Mouse (Mus musculus) hindbrain, embryonic 16.5 days (tissue): ENCODE measurements around the gene Krt24. TPM values are rescaled to one million over a fixed set of nuclear protein-coding genes. Genes with fewer than 3 reads are reported as not detected.

ENCODE experiments used
- ATAC-seq: fragments of 200-750 bp; cut with Nextera tagmentation; 2 replicates; pipeline ENCODE4 v1.8.0; 2017; ENCODE audit warnings: moderate TSS enrichment, moderate library complexity
- H3K27ac ChIP-seq: fragments of 300-500 bp; sonication (generic); 2 replicates; pipeline ENCODE4 v1.5.1; 2014; ENCODE audit warnings: low read depth, mild to moderate bottlenecking, control low read depth, low read length, moderate library complexity
- H3K27me3 ChIP-seq: fragments of 300-500 bp; sonication (generic); replicated peaks from 2 replicates; pipeline ENCODE4 v1.6.1; 2014; ENCODE audit warnings: low read length; ENCODE audit not compliant: control insufficient read depth, insufficient read depth
- H3K36me3 ChIP-seq: fragments of 300-500 bp; sonication (generic); 2 replicates; pipeline ENCODE4 v1.6.1; 2014; ENCODE audit warnings: mild to moderate bottlenecking, low read length, moderate library complexity, mixed read lengths; ENCODE audit not compliant: control insufficient read depth, insufficient read depth
- H3K4me1 ChIP-seq: fragments of 300-500 bp; sonication (generic); 2 replicates; pipeline ENCODE4 v1.6.1; 2014; ENCODE audit warnings: low read depth, low read length; ENCODE audit not compliant: control insufficient read depth, insufficient read depth
- H3K4me2 ChIP-seq: fragments of 300-500 bp; sonication (generic); 2 replicates; pipeline ENCODE4 v1.6.1; 2014; ENCODE audit warnings: mild to moderate bottlenecking, low read length, control low read depth, moderate library complexity
- H3K4me3 ChIP-seq: fragments of 300-500 bp; sonication (generic); 2 replicates; pipeline ENCODE4 v1.5.1; 2014; ENCODE audit warnings: mild to moderate bottlenecking, low read length, control low read depth, moderate library complexity
- H3K9ac ChIP-seq: fragments of 300-500 bp; sonication (generic); 2 replicates; pipeline ENCODE4 v1.6.1; 2014; ENCODE audit warnings: low read depth, mild to moderate bottlenecking, control low read depth, low read length, moderate library complexity
- H3K9me3 ChIP-seq: fragments of 300-500 bp; sonication (generic); 2 replicates; pipeline ENCODE4 v1.6.1; 2014; ENCODE audit warnings: mild to moderate bottlenecking, low read length, moderate library complexity; ENCODE audit not compliant: control insufficient read depth
- WGBS: fragments of 180-500 bp; shearing (Covaris S2); extraction: QIAGEN DNeasy Blood & Tissue Kit; methylation state at CpG from one replicate; pipeline ENCODE4 v1.1.7; 2014; 5-methylcytosine and 5-hydroxymethylcytosine counted together
- polyA plus RNA-seq: library from polyadenylated mRNA; unstranded; fragments of >200 nt; fragmentation: Nextera tagmentation; extraction: Ambion mirVana; gene quantifications from 2 replicates; pipeline ENCODE4 v1.2.1, GENCODE M21; 2015

Gene Krt24
- 0.08 TPM in 1 of 2 replicates, not detected in the other for polyA plus RNA-seq

DNA sequence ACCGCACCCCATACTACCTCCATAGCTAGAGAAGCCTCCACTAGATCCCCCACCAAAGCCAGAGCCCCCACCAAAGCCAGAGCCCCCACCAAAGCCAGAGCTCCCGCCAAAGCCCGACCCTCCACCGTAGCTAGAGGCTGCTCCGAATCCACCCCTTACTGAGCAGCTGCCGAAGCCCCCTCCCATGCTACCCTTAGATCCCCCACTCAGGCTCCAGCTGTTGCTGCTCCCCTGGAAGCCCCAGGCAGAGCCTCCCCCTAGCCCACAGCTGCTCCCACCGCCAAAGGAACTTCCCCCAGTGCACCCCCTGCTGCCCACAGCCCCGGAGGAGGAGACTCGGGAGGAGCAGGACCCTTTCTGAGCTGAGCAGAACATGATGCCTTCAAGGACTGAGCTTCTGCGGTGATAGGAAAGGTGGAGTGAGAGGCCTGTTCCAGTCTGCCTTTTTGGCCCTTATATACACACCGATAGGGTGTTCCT is at the start of gene Krt24:
Krt24 (minus strand) TSS at position 430 of the 480 bp plus-strand sequence.
- Histone ChIP-seq H3K4me3 (no peak within 1 kb of the TSS), H3K36me3 (no peaks in the 10 kb centered on the region), H3K27me3 (no peaks in the 10 kb centered on the region), H3K9ac (no peak within 1 kb of the TSS), H3K27ac (no peak within 1 kb of the TSS), H3K9me3 (no peaks in the 10 kb centered on the region), H3K4me1 (no peaks in the 10 kb centered on the region; the same call in 1 of the 2 replicates), H3K4me2 (no peak within 1 kb of the TSS)
- no peak for ATAC-seq
- WGBS = 47% methylated on average over 11 of the region's 11 CpGs

DNA sequence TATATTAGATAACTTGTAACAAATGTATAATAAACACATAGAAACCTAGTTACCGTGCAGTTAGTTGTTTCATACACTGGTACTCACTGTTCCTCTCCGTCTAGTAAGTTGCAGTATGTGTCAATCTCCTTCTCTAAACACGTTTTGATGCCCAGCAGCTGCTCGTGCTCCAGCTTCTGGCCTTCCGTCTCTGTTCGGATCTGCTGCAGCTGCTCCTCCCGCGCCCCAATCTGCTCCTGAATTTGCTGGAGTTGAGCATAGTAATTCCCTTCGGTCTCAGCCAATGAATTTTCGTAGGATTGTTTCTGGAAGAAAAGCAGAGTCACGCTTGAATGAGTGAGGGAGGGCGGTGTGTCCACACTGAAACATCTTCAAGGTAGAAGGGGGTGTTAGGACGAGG is 48.4 kb upstream of the Krt24 start:
- Histone ChIP-seq H3K4me2 (no peak overlapping the region), H3K4me3 (no peak overlapping the region), H3K27ac (no peak overlapping the region), H3K36me3 (no peaks in the 10 kb centered on the region), H3K9me3 (no peaks in the 10 kb centered on the region), H3K27me3 (no peaks in the 10 kb centered on the region), H3K4me1 (no peaks in the 10 kb centered on the region), H3K9ac (no peak overlapping the region)
- ATAC-seq = no peak
- 49% methylated on average over 13 of the region's 13 CpGs for WGBS

GRCm38 (mm10) chr11:99329655-99330054 is 44.6 kb upstream of the Krt24 start:
- no peak for ATAC-seq
- no peak overlapping the region for H3K27ac ChIP-seq
- 62% methylated on average over 2 of the region's 2 CpGs for WGBS
- H3K27me3 ChIP-seq = no peaks in the 10 kb centered on the region
- no peaks in the 10 kb centered on the region for H3K4me1 ChIP-seq
- H3K4me2 ChIP-seq = no peak overlapping the region
- no peaks in the 10 kb centered on the region for H3K36me3 ChIP-seq
- no peaks in the 10 kb centered on the region for H3K9me3 ChIP-seq
- no peak overlapping the region for H3K9ac ChIP-seq
- H3K4me3 ChIP-seq = no peak overlapping the region

- no peaks in the 10 kb centered on the region for H3K9me3 ChIP-seq
- ATAC-seq = no peak
- H3K36me3 ChIP-seq = no peaks in the 10 kb centered on the region
- no peak within 1 kb of the TSS for H3K27ac ChIP-seq
- no peak within 1 kb of the TSS for H3K4me3 ChIP-seq
- H3K27me3 ChIP-seq = no peaks in the 10 kb centered on the region
- 91% methylated on average over 11 of the region's 11 CpGs for WGBS
- no peaks in the 10 kb centered on the region for H3K4me1 ChIP-seq
- no peak within 1 kb of the TSS for H3K9ac ChIP-seq
- H3K4me2 ChIP-seq = no peak within 1 kb of the TSS
Measured at GRCm38 (mm10) chr11:99322851-99323250, 37.8 kb upstream of the Krt24 start, which contains the start of gene Krt25. TSS of gene Krt25 (minus strand) at chr11:99322951.

GRCm38 (mm10) chr11:99321094-99321493 is 36.0 kb upstream of the Krt24 start:
- H3K4me1 ChIP-seq = no peaks in the 10 kb centered on the region
- WGBS = 91% methylated on average over 14 of the region's 14 CpGs
- H3K9me3 ChIP-seq = no peaks in the 10 kb centered on the region
- H3K9ac ChIP-seq = no peak overlapping the region
- H3K4me3 ChIP-seq = no peak overlapping the region
- H3K36me3 ChIP-seq = no peaks in the 10 kb centered on the region
- no peak for ATAC-seq
- H3K27me3 ChIP-seq = no peaks in the 10 kb centered on the region
- H3K27ac ChIP-seq = no peak overlapping the region
- H3K4me2 ChIP-seq = no peak overlapping the region

GRCm38 (mm10) chr11:99319127-99319526 is 34.1 kb upstream of the Krt24 start:
- 70% methylated on average over 9 of the region's 9 CpGs for WGBS
- Histone ChIP-seq H3K9me3 (no peaks in the 10 kb centered on the region), H3K27ac (no peak overlapping the region), H3K36me3 (no peaks in the 10 kb centered on the region), H3K4me1 (no peaks in the 10 kb centered on the region), H3K27me3 (no peaks in the 10 kb centered on the region), H3K4me3 (no peak overlapping the region), H3K9ac (no peak overlapping the region), H3K4me2 (no peak overlapping the region)
- ATAC-seq = no peak

DNA sequence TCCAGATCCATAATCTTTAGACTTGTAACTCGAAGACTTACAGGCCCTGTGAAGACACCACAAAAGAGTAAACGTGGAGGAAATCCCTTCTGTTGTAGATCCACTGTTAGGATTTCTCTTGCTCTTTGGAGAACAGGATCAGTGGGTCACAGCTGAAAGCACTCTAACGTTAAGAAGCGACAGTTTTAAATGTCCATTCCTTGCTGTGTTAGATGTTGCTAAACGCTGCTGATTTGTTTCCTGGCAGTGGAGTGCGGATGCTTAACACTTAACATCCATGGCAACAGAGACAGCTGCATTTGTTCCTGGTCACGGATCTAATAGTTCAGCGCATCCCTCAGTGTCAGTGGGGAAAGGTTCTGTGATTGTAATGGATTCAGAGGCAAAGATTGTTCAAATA is 31.5 kb upstream of the Krt24 start:
- Histone ChIP-seq H3K36me3 (no peaks in the 10 kb centered on the region), H3K4me2 (no peak overlapping the region), H3K4me3 (no peak overlapping the region), H3K27ac (no peak overlapping the region), H3K4me1 (no peaks in the 10 kb centered on the region), H3K9me3 (no peaks in the 10 kb centered on the region), H3K9ac (no peak overlapping the region), H3K27me3 (no peaks in the 10 kb centered on the region)
- WGBS = 40% methylated on average over 8 of the region's 8 CpGs
- ATAC-seq = no peak

DNA sequence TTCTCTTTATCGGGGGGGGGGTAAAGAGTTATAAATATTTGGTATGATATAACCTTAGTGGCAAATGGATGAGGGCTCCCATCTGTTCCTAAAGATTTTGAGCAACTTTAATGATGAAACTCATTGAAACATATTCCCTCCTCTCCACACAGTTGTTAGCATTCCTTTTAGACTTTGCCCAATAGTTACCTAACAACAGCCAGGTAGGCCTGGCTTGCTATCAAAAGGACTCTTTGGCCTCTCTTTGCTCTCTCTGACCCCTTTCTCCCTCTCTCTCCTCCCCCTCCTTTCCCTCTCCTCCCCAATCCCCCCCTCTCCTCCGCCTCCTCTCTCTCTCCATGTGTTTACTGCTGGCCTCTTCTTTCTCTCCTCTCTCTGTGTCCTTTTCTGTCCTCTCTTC is 29.5 kb upstream of the Krt24 start:
- Histone ChIP-seq H3K4me3 (no peak overlapping the region), H3K36me3 (no peaks in the 10 kb centered on the region), H3K27me3 (no peaks in the 10 kb centered on the region), H3K4me1 (no peaks in the 10 kb centered on the region), H3K4me2 (no peak overlapping the region), H3K9ac (no peak overlapping the region), H3K9me3 (no peaks in the 10 kb centered on the region), H3K27ac (no peak overlapping the region)
- no peak for ATAC-seq
- WGBS = 90% methylated on average over 2 of the region's 2 CpGs

- Histone ChIP-seq H3K27me3 (no peaks in the 10 kb centered on the region), H3K4me3 (no peak overlapping the region), H3K4me1 (no peaks in the 10 kb centered on the region), H3K36me3 (no peaks in the 10 kb centered on the region), H3K9me3 (no peaks in the 10 kb centered on the region), H3K9ac (no peak overlapping the region), H3K4me2 (no peak overlapping the region), H3K27ac (no peak overlapping the region)
- no peak for ATAC-seq
- WGBS = 87% methylated on average over 1 of the region's 1 CpGs
Measured at GRCm38 (mm10) chr11:99310882-99311281, 25.8 kb upstream of the Krt24 start.

- no peak overlapping the region for H3K4me3 ChIP-seq
- no peak overlapping the region for H3K4me2 ChIP-seq
- H3K27me3 ChIP-seq = no peaks in the 10 kb centered on the region
- no peaks in the 10 kb centered on the region for H3K9me3 ChIP-seq
- no peak for ATAC-seq
- no peak overlapping the region for H3K27ac ChIP-seq
- no peak overlapping the region for H3K9ac ChIP-seq
- H3K4me1 ChIP-seq = no peaks in the 10 kb centered on the region
- no peaks in the 10 kb centered on the region for H3K36me3 ChIP-seq
- WGBS = 34% methylated on average over 2 of the region's 2 CpGs
Measured at GRCm38 (mm10) chr11:99307579-99307978, 22.5 kb upstream of the Krt24 start.
